Mouse (Mus musculus): ENCODE results near the gene Usp36. TPM values are rescaled to one million over a fixed set of nuclear protein-coding genes. Genes with fewer than 3 reads are reported as not detected.

Gene Usp36
- total and polyA plus RNA-seq, 2 experiments: 2.7 to 12.3 TPM

DNA sequence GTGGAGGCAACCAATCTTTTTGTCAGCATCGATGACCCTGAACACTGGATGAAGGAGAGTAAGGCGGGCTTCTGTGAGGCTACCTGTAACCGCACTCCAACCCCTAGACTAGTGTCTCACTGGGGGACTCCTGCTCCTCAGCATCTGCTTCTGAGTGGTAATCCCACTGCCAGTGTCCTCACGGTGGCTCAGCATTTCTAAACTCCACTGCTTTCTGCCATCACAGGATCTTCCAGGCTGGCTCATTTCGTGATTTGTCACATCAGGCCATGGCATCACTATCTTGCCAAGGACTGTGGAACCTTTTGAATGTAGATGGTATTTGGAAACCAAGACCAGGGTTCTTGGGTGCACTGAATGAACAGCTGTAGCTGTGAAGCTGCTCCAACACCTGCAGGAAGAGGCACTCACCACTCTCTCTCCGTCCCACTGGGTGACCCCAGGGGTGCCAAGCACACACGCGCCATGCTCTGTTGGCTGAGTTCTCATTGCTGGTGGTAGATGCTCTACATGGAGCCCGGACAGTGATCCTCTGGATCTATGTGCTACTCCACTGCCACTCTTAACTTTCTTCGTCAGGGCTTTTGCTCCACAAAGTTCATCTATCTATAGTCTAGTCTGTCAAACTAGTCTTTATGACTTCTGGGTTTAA is 66.5 kb downstream of the Usp36 start:
- 84% methylated on average over 10 of the region's 10 CpGs for WGBS
- no peak overlapping the region for H3K27ac ChIP-seq (replicated peaks; ENCODE audit: insufficient read depth, low read depth, low read length)
- peaks cover 45% of the 10 kb centered on the region for H3K79me2 ChIP-seq (ENCODE audit: control insufficient read depth, insufficient read depth, low read length)
- no peaks in the 10 kb centered on the region for H3K36me3 ChIP-seq (ENCODE audit: control insufficient read depth, insufficient read depth, low read length)
- H3K4me3 ChIP-seq (ENCODE audit: insufficient read depth, low read depth, low read length): no peak overlapping the region
- no peak for TF ChIP-seq POLR2A (IDR thresholded peaks at IDR 0.05; ENCODE audit: extremely low read depth, insufficient read depth, low read length)
- no peak for TF ChIP-seq CTCF (IDR thresholded peaks at IDR 0.05; ENCODE audit: low read depth, low read length)
- DNase-seq (ENCODE audit: extremely low read depth, low read depth, low spot score): no peak
- H3K27me3 ChIP-seq (ENCODE audit: control insufficient read depth, insufficient read depth, low read length): no peaks in the 10 kb centered on the region
- peaks cover 8% of the 10 kb centered on the region for H3K4me1 ChIP-seq (ENCODE audit: control insufficient read depth, insufficient read depth, low read length)
- H3K9ac ChIP-seq (ENCODE audit: low read depth, low read length): no peak overlapping the region

DNA sequence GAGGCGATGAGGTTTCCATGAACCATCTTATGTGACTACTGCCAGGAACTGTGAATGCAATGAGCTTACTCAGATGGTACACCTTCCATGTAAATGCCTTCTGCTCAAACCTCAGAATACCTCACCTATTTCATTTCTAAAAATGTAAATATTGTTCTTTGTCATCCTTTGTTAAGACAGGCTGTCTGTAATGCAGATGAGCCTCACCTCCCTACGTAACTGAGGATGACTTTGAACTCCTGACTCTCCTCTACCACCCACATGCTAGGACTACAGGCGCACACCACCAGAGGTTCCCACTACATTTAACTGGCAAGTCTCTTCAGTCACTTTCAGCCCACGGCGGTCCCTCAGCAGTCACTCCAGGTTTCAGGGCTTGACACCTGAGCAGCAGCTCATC is 67.1 kb downstream of the Usp36 start:
- Histone ChIP-seq H3K9ac (ENCODE audit: low read depth, low read length) (no peak overlapping the region), H3K79me2 (ENCODE audit: control insufficient read depth, insufficient read depth, low read length) (peaks cover 44% of the 10 kb centered on the region), H3K27me3 (ENCODE audit: control insufficient read depth, insufficient read depth, low read length) (no peaks in the 10 kb centered on the region), H3K36me3 (ENCODE audit: control insufficient read depth, insufficient read depth, low read length) (no peaks in the 10 kb centered on the region), H3K27ac (replicated peaks; ENCODE audit: insufficient read depth, low read depth, low read length) (no peak overlapping the region), H3K4me1 (ENCODE audit: control insufficient read depth, insufficient read depth, low read length) (peaks cover 8% of the 10 kb centered on the region), H3K4me3 (ENCODE audit: insufficient read depth, low read depth, low read length) (no peak overlapping the region)
- DNase-seq (ENCODE audit: extremely low read depth, low read depth, low spot score): no peak
- TF ChIP-seq POLR2A (IDR thresholded peaks at IDR 0.05; ENCODE audit: extremely low read depth, insufficient read depth, low read length) (no peak), CTCF (IDR thresholded peaks at IDR 0.05; ENCODE audit: low read depth, low read length) (no peak)
- WGBS: 87% methylated on average over 5 of the region's 5 CpGs

DNA sequence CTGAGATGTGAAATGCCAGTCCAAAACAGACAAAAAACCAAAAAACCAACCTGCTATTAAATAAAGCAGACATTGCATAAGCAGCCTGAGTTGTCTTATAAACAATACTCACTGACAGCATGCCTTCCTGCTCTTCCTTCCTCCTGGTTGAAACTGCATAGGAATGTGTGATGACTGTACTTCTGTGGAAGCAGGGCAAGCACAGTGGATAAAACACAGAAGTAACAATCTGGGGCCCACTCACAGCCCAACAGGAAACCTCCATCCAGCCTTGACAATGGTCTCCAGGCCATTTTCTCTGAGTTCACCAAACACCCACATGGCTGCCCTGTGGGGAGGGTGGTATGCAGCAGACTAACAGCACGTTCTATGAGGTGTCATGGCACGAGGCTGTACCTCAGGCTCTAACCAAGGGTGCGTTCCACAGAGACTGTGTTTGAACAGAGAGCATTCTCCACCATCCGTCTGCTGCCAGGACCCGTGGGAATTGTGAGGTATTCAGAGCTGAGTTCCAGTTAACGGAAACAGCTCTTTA is 67.6 kb downstream of the Usp36 start:
- no peak for TF ChIP-seq POLR2A (IDR thresholded peaks at IDR 0.05; ENCODE audit: extremely low read depth, insufficient read depth, low read length)
- no peak for TF ChIP-seq CTCF (IDR thresholded peaks at IDR 0.05; ENCODE audit: low read depth, low read length)
- Histone ChIP-seq H3K9ac (ENCODE audit: low read depth, low read length) (no peak overlapping the region), H3K4me3 (ENCODE audit: insufficient read depth, low read depth, low read length) (no peak overlapping the region), H3K36me3 (ENCODE audit: control insufficient read depth, insufficient read depth, low read length) (no peaks in the 10 kb centered on the region), H3K79me2 (ENCODE audit: control insufficient read depth, insufficient read depth, low read length) (peaks cover 47% of the 10 kb centered on the region), H3K27me3 (ENCODE audit: control insufficient read depth, insufficient read depth, low read length) (no peaks in the 10 kb centered on the region), H3K4me1 (ENCODE audit: control insufficient read depth, insufficient read depth, low read length) (peaks cover 6% of the 10 kb centered on the region), H3K27ac (replicated peaks; ENCODE audit: insufficient read depth, low read depth, low read length) (no peak overlapping the region)
- no peak for DNase-seq (ENCODE audit: extremely low read depth, low read depth, low spot score)
- WGBS: 54% methylated on average over 6 of the region's 6 CpGs

DNA sequence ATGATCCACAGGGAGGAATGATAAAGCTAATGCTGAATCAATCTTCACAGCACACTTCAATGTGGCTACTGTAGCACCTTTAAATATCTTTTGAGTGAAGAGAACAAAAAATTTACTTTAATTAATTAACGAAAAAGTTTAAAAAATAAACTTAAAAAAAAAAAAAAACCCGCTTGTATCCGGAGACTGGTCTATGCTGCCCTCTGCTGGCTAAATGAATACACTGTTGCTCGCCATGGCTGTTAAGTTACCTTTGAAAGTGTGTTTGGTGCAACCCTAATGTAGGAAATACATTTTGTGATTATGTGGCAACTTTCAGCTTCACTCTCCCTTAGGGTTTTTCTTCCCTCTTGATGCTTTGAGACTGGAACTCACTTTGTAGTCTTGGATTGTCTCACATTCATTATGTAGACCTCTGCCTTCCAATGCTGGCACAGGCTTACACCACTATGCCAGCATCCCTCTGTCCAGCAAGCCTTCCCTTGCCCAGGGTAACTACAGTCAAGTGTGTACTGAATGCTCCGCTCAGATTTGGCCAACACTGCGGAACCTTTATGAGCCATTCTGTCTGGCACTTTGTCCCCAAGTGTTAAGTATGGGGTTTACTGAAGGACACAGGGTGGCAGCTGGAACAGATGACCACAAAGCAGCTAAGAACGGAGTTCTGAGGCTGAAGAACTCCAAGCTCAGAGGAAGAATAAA is 69.3 kb downstream of the Usp36 start:
- Histone ChIP-seq H3K27ac (replicated peaks; ENCODE audit: insufficient read depth, low read depth, low read length) (no peak overlapping the region), H3K4me3 (ENCODE audit: insufficient read depth, low read depth, low read length) (no peak overlapping the region), H3K4me1 (ENCODE audit: control insufficient read depth, insufficient read depth, low read length) (peaks cover 13% of the 10 kb centered on the region), H3K9ac (ENCODE audit: low read depth, low read length) (no peak overlapping the region), H3K36me3 (ENCODE audit: control insufficient read depth, insufficient read depth, low read length) (no peaks in the 10 kb centered on the region), H3K79me2 (ENCODE audit: control insufficient read depth, insufficient read depth, low read length) (peaks cover 51% of the 10 kb centered on the region), H3K27me3 (ENCODE audit: control insufficient read depth, insufficient read depth, low read length) (no peaks in the 10 kb centered on the region)
- no peak for TF ChIP-seq POLR2A (IDR thresholded peaks at IDR 0.05; ENCODE audit: extremely low read depth, insufficient read depth, low read length)
- peak; percentile 37 for TF ChIP-seq CTCF (IDR thresholded peaks at IDR 0.05; ENCODE audit: low read depth, low read length)
- DNase-seq (ENCODE audit: extremely low read depth, low read depth, low spot score): peak; percentile 52
- 19% methylated on average over 7 of the region's 7 CpGs for WGBS

DNA sequence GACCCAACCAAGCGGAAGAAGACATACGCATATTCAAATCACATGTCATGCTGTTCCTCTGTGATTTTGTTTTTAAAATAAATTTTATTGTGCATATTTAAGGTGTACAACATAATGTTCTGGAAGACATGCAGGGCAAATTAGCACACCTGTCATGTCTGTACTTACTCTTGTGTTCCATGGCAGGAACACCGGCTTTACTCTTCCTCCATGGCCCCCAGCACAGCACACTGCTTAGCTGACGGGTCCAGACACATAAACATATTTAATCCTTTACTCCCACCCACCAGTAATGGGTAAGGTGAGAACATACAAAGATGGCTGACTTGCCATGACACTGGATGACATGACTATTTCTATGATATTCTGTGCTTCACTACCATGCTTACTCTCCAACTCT is 71.0 kb downstream of the Usp36 start:
- Histone ChIP-seq H3K36me3 (ENCODE audit: control insufficient read depth, insufficient read depth, low read length) (no peaks in the 10 kb centered on the region), H3K27ac (replicated peaks; ENCODE audit: insufficient read depth, low read depth, low read length) (no peak overlapping the region), H3K4me3 (ENCODE audit: insufficient read depth, low read depth, low read length) (no peak overlapping the region), H3K79me2 (ENCODE audit: control insufficient read depth, insufficient read depth, low read length) (peaks cover 58% of the 10 kb centered on the region), H3K27me3 (ENCODE audit: control insufficient read depth, insufficient read depth, low read length) (no peaks in the 10 kb centered on the region), H3K9ac (ENCODE audit: low read depth, low read length) (no peak overlapping the region), H3K4me1 (ENCODE audit: control insufficient read depth, insufficient read depth, low read length) (peaks cover 13% of the 10 kb centered on the region)
- TF ChIP-seq CTCF (IDR thresholded peaks at IDR 0.05; ENCODE audit: low read depth, low read length): no peak
- no peak for TF ChIP-seq POLR2A (IDR thresholded peaks at IDR 0.05; ENCODE audit: extremely low read depth, insufficient read depth, low read length)
- DNase-seq (ENCODE audit: extremely low read depth, low read depth, low spot score): no peak
- 96% methylated on average over 4 of the region's 4 CpGs for WGBS

DNA sequence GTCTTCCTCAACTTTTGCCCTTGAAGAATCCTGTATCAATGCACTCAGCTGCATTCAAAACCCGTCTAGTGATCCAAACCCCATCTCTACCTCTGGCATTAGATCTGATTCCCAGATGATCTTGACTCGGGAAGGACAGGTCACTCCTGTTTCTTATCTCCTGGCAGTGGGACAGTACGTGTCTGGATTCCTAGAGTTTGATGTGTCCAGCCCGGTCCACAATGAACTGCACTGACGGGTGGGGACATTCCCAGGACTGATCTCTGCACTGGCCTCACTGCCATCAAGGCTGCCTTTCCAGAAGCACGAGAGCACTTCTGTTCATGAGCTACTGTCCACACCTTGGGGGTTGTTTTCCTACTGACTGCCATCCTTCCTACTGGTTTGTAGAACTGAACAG is 73.6 kb downstream of the Usp36 start:
- Histone ChIP-seq H3K79me2 (ENCODE audit: control insufficient read depth, insufficient read depth, low read length) (peaks cover 46% of the 10 kb centered on the region), H3K4me3 (ENCODE audit: insufficient read depth, low read depth, low read length) (no peak overlapping the region), H3K27ac (replicated peaks; ENCODE audit: insufficient read depth, low read depth, low read length) (peak overlapping the region; percentile 30; the same call in 1 of the 2 replicates), H3K36me3 (ENCODE audit: control insufficient read depth, insufficient read depth, low read length) (no peaks in the 10 kb centered on the region), H3K27me3 (ENCODE audit: control insufficient read depth, insufficient read depth, low read length) (no peaks in the 10 kb centered on the region), H3K4me1 (ENCODE audit: control insufficient read depth, insufficient read depth, low read length) (peaks cover 12% of the 10 kb centered on the region), H3K9ac (ENCODE audit: low read depth, low read length) (no peak overlapping the region)
- DNase-seq (ENCODE audit: extremely low read depth, low read depth, low spot score): peak; percentile 69
- 15% methylated on average over 6 of the region's 6 CpGs for WGBS
- no peak for TF ChIP-seq CTCF (IDR thresholded peaks at IDR 0.05; ENCODE audit: low read depth, low read length)
- TF ChIP-seq POLR2A (IDR thresholded peaks at IDR 0.05; ENCODE audit: extremely low read depth, insufficient read depth, low read length): no peak

Data from liver, adult 2 months (tissue).